Mouse (Mus musculus): ENCODE data around the gene Rabl6. TPM values are rescaled to one million over a fixed set of nuclear protein-coding genes. Genes with fewer than 3 reads are reported as not detected.
"Not testable (repeated sequence)": the region's sequence is repeated elsewhere in the genome, so short reads cannot be mapped to it uniquely, and the experiment has no call there.

Gene Rabl6
- total RNA-seq, 2 experiments from 2014 or later: 61.8 to 66.1 TPM

- intact Hi-C loops (cut with DNase I): loop anchor here (5.0 kb wide), 1 partner anchor 126 kb away; the partner anchor contains the start of gene Abca2
- not testable (repeated sequence) for DNase-seq (ENCODE audit: low spot score)
These were observed 55.0 kb downstream of the Rabl6 start for GRCm38 (mm10) chr2:25553171-25553786.

GRCm38 (mm10) chr2:25551186-25551585 lies 57.1 kb downstream of the Rabl6 start:
- DNase-seq (ENCODE audit: low spot score): no peak

GRCm38 (mm10) chr2:25549021-25549991 lies 59.0 kb downstream of the Rabl6 start:
- no peak for DNase-seq (ENCODE audit: low spot score)
- intact Hi-C loops (cut with DNase I): no loop called here

More at GRCm38 (mm10) chr2:25551186-25551585, 57.1 kb downstream of the Rabl6 start:
- intact Hi-C loops (cut with DNase I): loop anchor here (2.0 to 5.0 kb wide), 2 partner anchors 40 to 124 kb away; partner anchors contain the start of gene Abca2

- DNase-seq (ENCODE audit: low spot score): peak; percentile 99
- intact Hi-C loops (cut with DNase I): no loop called here
These were observed 61.4 kb downstream of the Rabl6 start, which contains the start of gene Traf2 for GRCm38 (mm10) chr2:25546811-25547491. Traf2 (minus strand) TSS chr2:25546940.

- intact Hi-C loops (cut with DNase I): no loop called here
- no peak for DNase-seq (ENCODE audit: low spot score)
These were observed 62.1 kb downstream of the Rabl6 start for GRCm38 (mm10) chr2:25545996-25546810.

GRCm38 (mm10) chr2:25541644-25542367 lies 66.5 kb downstream of the Rabl6 start:
- no peak for DNase-seq (ENCODE audit: low spot score)
- intact Hi-C loops (cut with DNase I): no loop called here

GRCm38 (mm10) chr2:25540541-25540948 lies 67.8 kb downstream of the Rabl6 start:
- intact Hi-C loops (cut with DNase I): no loop called here
- DNase-seq (ENCODE audit: low spot score): no peak

GRCm38 (mm10) chr2:25536531-25536930 lies 71.8 kb downstream of the Rabl6 start:
- intact Hi-C loops (cut with DNase I): no loop called here
- no peak for DNase-seq (ENCODE audit: low spot score)

GRCm38 (mm10) chr2:25534866-25535182 lies 73.5 kb downstream of the Rabl6 start:
- intact Hi-C loops (cut with DNase I): no loop called here
- DNase-seq (ENCODE audit: low spot score): no peak

- DNase-seq (ENCODE audit: low spot score): peak; percentile 72
These were observed 74.0 kb downstream of the Rabl6 start for GRCm38 (mm10) chr2:25534178-25534865.

GRCm38 (mm10) chr2:25533707-25534106 lies 74.6 kb downstream of the Rabl6 start:
- intact Hi-C loops (cut with DNase I): no loop called here

More at GRCm38 (mm10) chr2:25534178-25534865, 74.0 kb downstream of the Rabl6 start:
- intact Hi-C loops (cut with DNase I): no loop called here

More at GRCm38 (mm10) chr2:25533707-25534106, 74.6 kb downstream of the Rabl6 start:
- DNase-seq (ENCODE audit: low spot score): no peak

Other genes starting within 250 kb of the Rabl6 start
- 1 to 10 TPM; 4.0 to 6.1 TPM for gene Uap1l1, start 242.8 kb downstream of the Rabl6 start, total RNA-seq (2021)
- gene Sapcd2, start 236.2 kb downstream of the Rabl6 start, total RNA-seq (2021): under 1 TPM; 0.16 to 0.50 TPM
- 10 to 100 TPM; 10.8 to 13.9 TPM for gene Entpd2, start 212.6 kb downstream of the Rabl6 start, total RNA-seq (2021)
- gene Npdc1, start 209.2 kb downstream of the Rabl6 start, total RNA-seq (2021): 10 to 100 TPM; 25.1 to 27.7 TPM
- under 1 TPM in 1 of 2 experiments, not detected in 1; 0.34 TPM for gene Fut7, start 185.3 kb downstream of the Rabl6 start, total RNA-seq (2021)
- gene Abca2, start 179.8 kb downstream of the Rabl6 start, total RNA-seq (2021): 10 to 100 TPM; 31.2 to 36.2 TPM
- 1 to 10 TPM; 2.4 to 3.6 TPM for gene Clic3, start 151.7 kb downstream of the Rabl6 start, total RNA-seq (2021)
- gene Paxx, start 147.4 kb downstream of the Rabl6 start, total RNA-seq (2021): 10 to 100 TPM; 17.4 to 20.8 TPM
- 100 to 1,000 TPM; 117 to 160 TPM for gene Ptgds, start 138.5 kb downstream of the Rabl6 start, total RNA-seq (2021)
- gene Lcn12, start 114.6 kb downstream of the Rabl6 start, total RNA-seq (2021): not detected
- gene Fbxw5, start 107.8 kb downstream of the Rabl6 start, total RNA-seq (2021): 10 to 100 TPM; 85.7 to 91.2 TPM
- under 1 TPM; 0.73 to 0.75 TPM for gene C8g, start 106.8 kb downstream of the Rabl6 start, total RNA-seq (2021)
- gene Traf2, start 61.6 kb downstream of the Rabl6 start, total RNA-seq (2021): 10 to 100 TPM; 15.4 to 17.3 TPM
- gene Edf1, start 50.7 kb downstream of the Rabl6 start, total RNA-seq (2021): 100 to 1,000 TPM; 209 to 218 TPM
- gene Mamdc4, start 33.7 kb downstream of the Rabl6 start, total RNA-seq (2021): 1 to 10 TPM; 1.3 to 3.2 TPM
- gene Phpt1, start 33.3 kb downstream of the Rabl6 start, total RNA-seq (2021): 10 to 100 TPM; 63.0 to 70.0 TPM
- under 1 TPM; 0.08 to 0.10 TPM for gene Ajm1, start 26.8 kb downstream of the Rabl6 start, total RNA-seq (2021)
- not detected for gene Ccdc183, start 9.2 kb upstream of the Rabl6 start, total RNA-seq (2021)
- gene Tmem141, start 13.5 kb upstream of the Rabl6 start, total RNA-seq (2021): 10 to 100 TPM; 27.9 to 31.6 TPM
- 1 to 10 TPM; 4.8 to 5.8 TPM for gene Fcna, start 19.5 kb upstream of the Rabl6 start, total RNA-seq (2021)
- under 1 TPM; 0.73 to 0.99 TPM for gene Lcn8, start 44.6 kb upstream of the Rabl6 start, total RNA-seq (2021)
- gene Lcn5, start 49.4 kb upstream of the Rabl6 start, total RNA-seq (2021): not detected
- not detected for gene Lcn6, start 68.3 kb upstream of the Rabl6 start, total RNA-seq (2021)
- gene Lcn10, start 74.2 kb upstream of the Rabl6 start, total RNA-seq (2021): not detected
- not detected for gene Obp2a, start 91.5 kb upstream of the Rabl6 start, total RNA-seq (2021)
- gene Bmyc, start 98.2 kb upstream of the Rabl6 start, total RNA-seq (2021): 10 to 100 TPM in 1 of 2 experiments, 1 to 10 TPM in 1; 9.7 to 13.7 TPM
- gene Obp2b, start 128.5 kb upstream of the Rabl6 start, total RNA-seq (2021): not detected
- not detected for gene Lcn3, start 157.0 kb upstream of the Rabl6 start, total RNA-seq (2021)
- gene Lcn11, start 168.5 kb upstream of the Rabl6 start, total RNA-seq (2021): not detected
- not detected for gene Gm13539, start 173.7 kb upstream of the Rabl6 start, total RNA-seq (2021)
- not detected for gene Glt6d1, start 207.3 kb upstream of the Rabl6 start, total RNA-seq (2021)
- not detected for gene Lcn9, start 214.6 kb upstream of the Rabl6 start, total RNA-seq (2021)
- not detected for gene Sohlh1, start 238.7 kb upstream of the Rabl6 start, total RNA-seq (2021)

Data from heart, postnatal 25 days (tissue).